In the genomic region with DNA sequence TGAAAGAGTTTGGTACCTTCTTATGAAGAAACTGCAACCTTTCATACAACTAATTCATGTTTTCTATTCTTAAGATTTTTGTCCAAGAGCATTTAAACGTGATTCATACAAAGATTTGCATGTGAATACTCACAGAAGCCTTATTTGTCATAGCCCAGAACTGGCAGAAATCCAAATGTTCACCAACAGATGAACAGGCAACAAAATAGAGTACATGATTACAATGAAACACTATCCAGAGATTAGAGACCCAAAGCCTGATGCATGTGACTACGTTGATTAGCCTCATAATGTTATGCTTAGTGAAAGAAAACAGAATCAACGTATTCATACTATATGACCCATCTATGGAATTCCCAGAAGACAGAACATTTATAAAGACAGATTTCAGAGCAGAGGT, we compare ENCODE assay signal across 26 mouse cellular contexts.
"Had no signal": no experiment of that assay in that cellular context is flagged by ENCODE, and none has a peak within 500 bp of the region (broad histone marks: within the 10 kb centered on the region; RNA-seq: fewer than 3 reads in every experiment).

No protein-coding gene starts in this region.

- H3K4me1 ChIP-seq: heart, embryonic 13.5 days; heart, embryonic 15.5 days; hindbrain, embryonic 13.5 days; hindbrain, embryonic 15.5 days; limb, embryonic 10.5 days; limb, embryonic 12.5 days; liver, embryonic 13.5 days; liver, embryonic 15.5 days had no signal

- DNase-seq: gastrocnemius, postnatal 14 days; gastrocnemius, postnatal 36 days; heart, adult 2 months; heart, postnatal 14 days; heart, postnatal 36 days; kidney, adult 18-20 months; kidney, adult 8-10 months; kidney, postnatal 10 days; kidney, postnatal 25 days; kidney, postnatal 4 days; liver; liver, embryonic 13.5 days; liver, postnatal 0 days had no signal

- H3K4me2 ChIP-seq: heart, embryonic 11.5 days; heart, embryonic 13.5 days; heart, embryonic 15.5 days; hindbrain, embryonic 13.5 days; hindbrain, embryonic 15.5 days; limb, embryonic 12.5 days; liver, embryonic 11.5 days; liver, embryonic 13.5 days; liver, embryonic 15.5 days had no signal

- H3K27me3 ChIP-seq: heart, embryonic 13.5 days; heart, embryonic 15.5 days; hindbrain, embryonic 13.5 days; hindbrain, embryonic 15.5 days; limb, embryonic 12.5 days; liver, embryonic 13.5 days; liver, embryonic 15.5 days had no signal

- H3K36me3 ChIP-seq: heart, embryonic 13.5 days; heart, embryonic 15.5 days; hindbrain, embryonic 13.5 days; hindbrain, embryonic 15.5 days; limb, embryonic 10.5 days; limb, embryonic 12.5 days; liver, embryonic 13.5 days; liver, embryonic 15.5 days had no signal

- H3K4me3 ChIP-seq: heart, adult 2 months; heart, embryonic 13.5 days; heart, embryonic 15.5 days; hindbrain, embryonic 13.5 days; hindbrain, embryonic 15.5 days; layer of hippocampus, adult 2 months; left cerebral cortex, adult 2 months; limb, embryonic 10.5 days; limb, embryonic 12.5 days; liver, embryonic 13.5 days; liver, embryonic 15.5 days had no signal

- H3K27ac ChIP-seq: heart, adult 2 months; heart, embryonic 13.5 days; heart, embryonic 15.5 days; hindbrain, embryonic 13.5 days; hindbrain, embryonic 15.5 days; hindbrain, postnatal 0 days; layer of hippocampus, adult 2 months; left cerebral cortex, adult 2 months; limb, embryonic 10.5 days; limb, embryonic 12.5 days; liver, embryonic 13.5 days; liver, embryonic 15.5 days had no signal

- H3K9ac ChIP-seq: heart, embryonic 13.5 days; heart, embryonic 15.5 days; hindbrain, embryonic 13.5 days; hindbrain, embryonic 15.5 days; limb, embryonic 12.5 days; liver, embryonic 13.5 days; liver, embryonic 15.5 days; liver, postnatal 0 days had no signal

- ATAC-seq: hindbrain, postnatal 0 days; intestine, postnatal 0 days; liver, postnatal 0 days had no signal

- H3K9me3 ChIP-seq: heart, embryonic 13.5 days; heart, embryonic 15.5 days; hindbrain, embryonic 13.5 days; hindbrain, embryonic 15.5 days; limb, embryonic 10.5 days; limb, embryonic 12.5 days; liver, embryonic 13.5 days; liver, embryonic 15.5 days had no signal
